Comparison of ENCODE assay signal across 8 mouse cellular contexts in genomic region chr4:117040791-117041190, GRCm38 (mm10). TPM values are rescaled to one million over a fixed set of nuclear protein-coding genes. Genes with fewer than 3 reads are reported as not detected.
DNase-seq lines count a peak whose midpoint lies in the region; ATAC-seq and TF ChIP-seq lines count a peak whose summit lies in the region.

No protein-coding gene starts in this region.

- H3K4me2 ChIP-seq in heart, postnatal 0 days (ENCODE audit: low read depth, low read length) = no peak overlapping the region
- H3K4me2 ChIP-seq in forebrain, embryonic 13.5 days = no peak overlapping the region
- no peak overlapping the region for H3K4me2 ChIP-seq in midbrain, embryonic 11.5 days

- DNase-seq in heart, postnatal 0 days (ENCODE audit: low spot score) = no peak
- no peak for DNase-seq in heart, adult 18-20 months
- no peak for DNase-seq in midbrain, embryonic 11.5 days (ENCODE audit: low spot score, missing footprints)
- DNase-seq in cerebellum, postnatal 14 days = no peak
- DNase-seq in thymus, postnatal 0 days (ENCODE audit: low spot score) = no peak

- no peaks in the 10 kb centered on the region; the same call in 1 of the 2 replicates for H3K4me1 ChIP-seq in heart, postnatal 0 days (ENCODE audit: control insufficient read depth, insufficient read depth)
- peaks cover 30% of the 10 kb centered on the region for H3K4me1 ChIP-seq in bone marrow macrophage, adult 2 months (ENCODE audit: control insufficient read depth, insufficient read depth, low read length)
- H3K4me1 ChIP-seq in forebrain, embryonic 13.5 days = peaks cover 32% of the 10 kb centered on the region
- 0 out of 2 replicates have a peak, but pooled peaks cover 5% of the 10 kb centered on the region for H3K4me1 ChIP-seq in midbrain, embryonic 11.5 days (ENCODE audit: control insufficient read depth, insufficient read depth, low read length)

- WGBS in heart, postnatal 0 days = 29% methylated on average over 1 of the region's 1 CpGs
- WGBS in forebrain, embryonic 13.5 days = 60% methylated on average over 1 of the region's 1 CpGs
- WGBS in midbrain, embryonic 11.5 days = 63% methylated on average over 1 of the region's 1 CpGs

- no peak overlapping the region for H3K9ac ChIP-seq in heart, postnatal 0 days (replicated peaks; ENCODE audit: low read depth, low read length)
- no peak overlapping the region for H3K9ac ChIP-seq in forebrain, embryonic 13.5 days
- no peak overlapping the region for H3K9ac ChIP-seq in midbrain, embryonic 11.5 days (ENCODE audit: low read length)

- no peak for ATAC-seq in heart, postnatal 0 days (ENCODE audit: insufficient read depth, low read depth)
- peak; percentile 41 for ATAC-seq in forebrain, embryonic 13.5 days
- ATAC-seq in midbrain, embryonic 11.5 days (ENCODE audit: low FRiP score) = no peak
- no peak for ATAC-seq in inflammation-experienced regulatory T-cells, adult 6 months

- H3K36me3 ChIP-seq in heart, postnatal 0 days (replicated peaks; ENCODE audit: control insufficient read depth, insufficient read depth, low read length) = no peaks in the 10 kb centered on the region
- no peaks in the 10 kb centered on the region for H3K36me3 ChIP-seq in forebrain, embryonic 13.5 days (ENCODE audit: poor library complexity, severe bottlenecking)
- no peaks in the 10 kb centered on the region for H3K36me3 ChIP-seq in midbrain, embryonic 11.5 days (ENCODE audit: control insufficient read depth, insufficient read depth, low read length)

- TF ChIP-seq CTCF in heart, postnatal 0 days (IDR thresholded peaks at IDR 0.05; ENCODE audit: low read depth) = no peak
- TF ChIP-seq CTCF in bone marrow macrophage, adult 2 months (IDR thresholded peaks at IDR 0.05; ENCODE audit: low read depth, low read length) = no peak

- peak overlapping the region; percentile 36 for H3K27ac ChIP-seq in heart, postnatal 0 days (ENCODE audit: low read depth)
- H3K27ac ChIP-seq in bone marrow macrophage, adult 2 months (ENCODE audit: insufficient read depth, low read depth, low read length) = peak overlapping the region; percentile 83
- H3K27ac ChIP-seq in forebrain, embryonic 13.5 days = peak overlapping the region; percentile 90
- peak overlapping the region; percentile 5; the same call in 1 of the 2 replicates for H3K27ac ChIP-seq in midbrain, embryonic 11.5 days (ENCODE audit: low read depth, low read length)

- H3K27me3 ChIP-seq in heart, postnatal 0 days (ENCODE audit: control insufficient read depth, insufficient read depth, low read length) = no peaks in the 10 kb centered on the region
- no peaks in the 10 kb centered on the region for H3K27me3 ChIP-seq in forebrain, embryonic 13.5 days
- H3K27me3 ChIP-seq in midbrain, embryonic 11.5 days (ENCODE audit: control insufficient read depth, insufficient read depth, low read length) = no peaks in the 10 kb centered on the region

- no peaks in the 10 kb centered on the region for H3K9me3 ChIP-seq in heart, postnatal 0 days (replicated peaks; ENCODE audit: control insufficient read depth, low read length)
- H3K9me3 ChIP-seq in forebrain, embryonic 13.5 days (replicated peaks) = no peaks in the 10 kb centered on the region
- H3K9me3 ChIP-seq in midbrain, embryonic 11.5 days (ENCODE audit: control insufficient read depth, low read length) = no peaks in the 10 kb centered on the region

- no peak for TF ChIP-seq POLR2A in bone marrow macrophage, adult 2 months (IDR thresholded peaks at IDR 0.05; ENCODE audit: borderline replicate concordance, low read depth, low read length)

- no peak overlapping the region for H3K4me3 ChIP-seq in heart, postnatal 0 days (ENCODE audit: low read depth, low read length)
- no peak overlapping the region for H3K4me3 ChIP-seq in bone marrow macrophage, adult 2 months (ENCODE audit: insufficient read depth, low read length)
- no peak overlapping the region for H3K4me3 ChIP-seq in forebrain, embryonic 13.5 days
- no peak overlapping the region for H3K4me3 ChIP-seq in midbrain, embryonic 11.5 days (ENCODE audit: low read depth, low read length)

- no peak for TF ChIP-seq EP300 in heart, postnatal 0 days (IDR thresholded peaks at IDR 0.05; ENCODE audit: low read depth)

RNA-seq across cellular contexts. Expression of gene Eif2b3, which starts 21.6 kb away (rescaled TPM):
- total RNA-seq in heart, postnatal 0 days (2014; rRNA removed; ENCODE audit: low replicate concordance) = 10.7 and 14.0 TPM in 2 replicates
- 25.7 and 27.5 TPM in 2 replicates for polyA plus RNA-seq in heart, postnatal 0 days (2015; fragmentation: Nextera tagmentation; extraction: Ambion mirVana)
- 10 to 100 TPM; 16.5 to 16.8 TPM for total RNA-seq in heart, adult 18-20 months (2021)
- 8.1 and 8.5 TPM in 2 replicates for polyA plus RNA-seq in bone marrow macrophage, adult 2 months (2012; ENCODE audit: insufficient read depth, insufficient read length, missing spikeins)
- polyA plus RNA-seq in forebrain, embryonic 13.5 days (2015; fragmentation: Nextera tagmentation; extraction: Ambion mirVana) = 42.5 and 45.7 TPM in 2 replicates
- 43.0 and 49.4 TPM in 2 replicates for polyA plus RNA-seq in midbrain, embryonic 11.5 days (2014; fragmentation: Nextera tagmentation; extraction: Ambion mirVana)
- 10 to 100 TPM; 26.8 to 42.3 (median 40.3) TPM for polyA plus RNA-seq in inflammation-experienced regulatory T-cells, adult 6 months (2017; shearing (Covaris generic))
- 40.9 and 42.1 TPM in 2 replicates for polyA plus RNA-seq in thymus, postnatal 0 days (2015; fragmentation: Nextera tagmentation; extraction: Ambion mirVana)

RNA-seq across cellular contexts. Expression of gene Hectd3, which starts 45.7 kb away (rescaled TPM):
- 14.4 and 19.2 TPM in 2 replicates for total RNA-seq in heart, postnatal 0 days (2014; rRNA removed; ENCODE audit: low replicate concordance)
- 5.3 and 5.6 TPM in 2 replicates for polyA plus RNA-seq in heart, postnatal 0 days (2015; fragmentation: Nextera tagmentation; extraction: Ambion mirVana)
- total RNA-seq in heart, adult 18-20 months (2021) = 10 to 100 TPM; 16.8 to 19.8 TPM
- polyA plus RNA-seq in bone marrow macrophage, adult 2 months (2012; ENCODE audit: insufficient read depth, insufficient read length, missing spikeins) = 24.5 and 26.8 TPM in 2 replicates
- polyA plus RNA-seq in forebrain, embryonic 13.5 days (2015; fragmentation: Nextera tagmentation; extraction: Ambion mirVana) = 17.4 and 17.9 TPM in 2 replicates
- 7.6 and 9.4 TPM in 2 replicates for polyA plus RNA-seq in midbrain, embryonic 11.5 days (2014; fragmentation: Nextera tagmentation; extraction: Ambion mirVana)
- 1 to 10 TPM; 5.4 to 9.3 (median 7.2) TPM for polyA plus RNA-seq in inflammation-experienced regulatory T-cells, adult 6 months (2017; shearing (Covaris generic))
- polyA plus RNA-seq in thymus, postnatal 0 days (2015; fragmentation: Nextera tagmentation; extraction: Ambion mirVana) = 14.4 and 14.6 TPM in 2 replicates

RNA-seq across cellular contexts. Expression of gene Urod, which starts 46.6 kb away (rescaled TPM):
- 103 and 124 TPM in 2 replicates for total RNA-seq in heart, postnatal 0 days (2014; rRNA removed; ENCODE audit: low replicate concordance)
- polyA plus RNA-seq in heart, postnatal 0 days (2015; fragmentation: Nextera tagmentation; extraction: Ambion mirVana) = 107 and 110 TPM in 2 replicates
- 10 to 100 TPM; 82.6 to 93.6 TPM for total RNA-seq in heart, adult 18-20 months (2021)
- 45.5 and 56.5 TPM in 2 replicates for polyA plus RNA-seq in bone marrow macrophage, adult 2 months (2012; ENCODE audit: insufficient read depth, insufficient read length, missing spikeins)
- polyA plus RNA-seq in forebrain, embryonic 13.5 days (2015; fragmentation: Nextera tagmentation; extraction: Ambion mirVana) = 81.6 and 88.2 TPM in 2 replicates
- polyA plus RNA-seq in midbrain, embryonic 11.5 days (2014; fragmentation: Nextera tagmentation; extraction: Ambion mirVana) = 85.2 and 95.6 TPM in 2 replicates
- polyA plus RNA-seq in inflammation-experienced regulatory T-cells, adult 6 months (2017; shearing (Covaris generic)) = 10 to 100 TPM; 66.2 to 80.0 (median 77.7) TPM
- 102 and 109 TPM in 2 replicates for polyA plus RNA-seq in thymus, postnatal 0 days (2015; fragmentation: Nextera tagmentation; extraction: Ambion mirVana)

RNA-seq across cellular contexts. Expression of gene Ptch2, which starts 55.1 kb away (rescaled TPM):
- total RNA-seq in heart, postnatal 0 days (2014; rRNA removed; ENCODE audit: low replicate concordance) = 3.2 and 3.6 TPM in 2 replicates
- polyA plus RNA-seq in heart, postnatal 0 days (2015; fragmentation: Nextera tagmentation; extraction: Ambion mirVana) = 1.2 and 1.4 TPM in 2 replicates
- under 1 TPM; 0.39 to 0.40 TPM for total RNA-seq in heart, adult 18-20 months (2021)
- not detected in 2 replicates for polyA plus RNA-seq in bone marrow macrophage, adult 2 months (2012; ENCODE audit: insufficient read depth, insufficient read length, missing spikeins)
- 4.0 and 5.8 TPM in 2 replicates for polyA plus RNA-seq in forebrain, embryonic 13.5 days (2015; fragmentation: Nextera tagmentation; extraction: Ambion mirVana)
- polyA plus RNA-seq in midbrain, embryonic 11.5 days (2014; fragmentation: Nextera tagmentation; extraction: Ambion mirVana) = 3.6 and 5.0 TPM in 2 replicates
- polyA plus RNA-seq in inflammation-experienced regulatory T-cells, adult 6 months (2017; shearing (Covaris generic)) = under 1 TPM in 2 of 3 experiments, not detected in 1; 0.15 to 0.24 TPM
- 0.39 and 0.44 TPM in 2 replicates for polyA plus RNA-seq in thymus, postnatal 0 days (2015; fragmentation: Nextera tagmentation; extraction: Ambion mirVana)

Comparison
In these comparisons a context has a peak if more than half of its experiments do, and no peak if none do; other contexts are left out.
1. H3K27ac ChIP-seq: peak in every context shown above with its lines; median percentile 90 in forebrain, embryonic 13.5 days; 83 in bone marrow macrophage, adult 2 months; 36 in heart, postnatal 0 days; 5 in midbrain, embryonic 11.5 days.